In genomic region chrX:37022690-37023089, GRCm38 (mm10) we compare ENCODE assay signal across 8 mouse cellular contexts. TPM values are rescaled to one million over a fixed set of nuclear protein-coding genes. Genes with fewer than 3 reads are reported as not detected.
A peak's percentile ranks its signal among the peaks of the same experiment; 100 is the strongest.
DNase-seq lines count a peak whose midpoint lies in the region; ATAC-seq lines count a peak whose summit lies in the region.

No protein-coding gene starts in this region.

- no peak for ATAC-seq in midbrain, embryonic 11.5 days (ENCODE audit: low FRiP score)
- no peak for ATAC-seq in midbrain, embryonic 15.5 days (replicated peaks)
- no peak for ATAC-seq in limb, embryonic 11.5 days (ENCODE audit: insufficient number of reproducible peaks, low FRiP score, low TSS enrichment, low read depth)

- H3K9me3 ChIP-seq in midbrain, embryonic 11.5 days (ENCODE audit: control insufficient read depth, low read length): no peaks in the 10 kb centered on the region
- no peaks in the 10 kb centered on the region for H3K9me3 ChIP-seq in midbrain, embryonic 15.5 days
- H3K9me3 ChIP-seq in limb, embryonic 11.5 days (ENCODE audit: control insufficient read depth, low read length): no peaks in the 10 kb centered on the region

- DNase-seq in midbrain, embryonic 11.5 days (ENCODE audit: low spot score, missing footprints): peak; percentile 95
- DNase-seq in adrenal gland, postnatal 25 days: peak; percentile 61
- peak; percentile 20 for DNase-seq in embryo, embryonic 9.5 days (ENCODE audit: extremely low spot score)
- peak; percentile 24 to 50 for DNase-seq in kidney, adult 8-10 months
- DNase-seq in limb, embryonic 11.5 days (ENCODE audit: low spot score): peak; percentile 70
- DNase-seq in retina, postnatal 7 days (ENCODE audit: low read depth, low spot score): peak; percentile 20
- DNase-seq in urinary bladder, adult 18-20 months (ENCODE audit: low spot score in 2 of 2): peak; percentile 11 to 17

- 22% methylated on average over 3 of the region's 3 CpGs for WGBS in midbrain, embryonic 11.5 days
- 17% methylated on average over 3 of the region's 3 CpGs for WGBS in midbrain, embryonic 15.5 days
- 20% methylated on average over 3 of the region's 3 CpGs for WGBS in limb, embryonic 11.5 days

- no peak overlapping the region for H3K9ac ChIP-seq in midbrain, embryonic 11.5 days (ENCODE audit: low read length)
- H3K9ac ChIP-seq in midbrain, embryonic 15.5 days: no peak overlapping the region
- no peak overlapping the region for H3K9ac ChIP-seq in limb, embryonic 11.5 days (ENCODE audit: low read length)

- H3K4me1 ChIP-seq in midbrain, embryonic 11.5 days (ENCODE audit: control insufficient read depth, insufficient read depth, low read length): no peaks in the 10 kb centered on the region
- H3K4me1 ChIP-seq in midbrain, embryonic 15.5 days: no peaks in the 10 kb centered on the region
- H3K4me1 ChIP-seq in limb, embryonic 11.5 days (ENCODE audit: control insufficient read depth, insufficient read depth, low read length): no peaks in the 10 kb centered on the region

- no peaks in the 10 kb centered on the region for H3K36me3 ChIP-seq in midbrain, embryonic 11.5 days (ENCODE audit: control insufficient read depth, insufficient read depth, low read length)
- H3K36me3 ChIP-seq in midbrain, embryonic 15.5 days (replicated peaks): no peaks in the 10 kb centered on the region
- no peaks in the 10 kb centered on the region for H3K36me3 ChIP-seq in limb, embryonic 11.5 days (ENCODE audit: control insufficient read depth, insufficient read depth, low read length)

- no peaks in the 10 kb centered on the region for H3K27me3 ChIP-seq in midbrain, embryonic 11.5 days (ENCODE audit: control insufficient read depth, insufficient read depth, low read length)
- H3K27me3 ChIP-seq in midbrain, embryonic 15.5 days (replicated peaks): no peaks in the 10 kb centered on the region
- no peaks in the 10 kb centered on the region for H3K27me3 ChIP-seq in limb, embryonic 11.5 days (ENCODE audit: control insufficient read depth, insufficient read depth, low read length)

- H3K4me3 ChIP-seq in midbrain, embryonic 11.5 days (ENCODE audit: low read depth, low read length): no peak overlapping the region
- no peak overlapping the region for H3K4me3 ChIP-seq in midbrain, embryonic 15.5 days
- H3K4me3 ChIP-seq in limb, embryonic 11.5 days (ENCODE audit: low read depth, low read length): no peak overlapping the region

- H3K27ac ChIP-seq in midbrain, embryonic 11.5 days (ENCODE audit: low read depth, low read length): no peak overlapping the region
- H3K27ac ChIP-seq in midbrain, embryonic 15.5 days: no peak overlapping the region
- no peak overlapping the region for H3K27ac ChIP-seq in limb, embryonic 11.5 days (replicated peaks; ENCODE audit: low read depth, low read length)

- no peak overlapping the region for H3K4me2 ChIP-seq in midbrain, embryonic 11.5 days
- no peak overlapping the region for H3K4me2 ChIP-seq in midbrain, embryonic 15.5 days
- H3K4me2 ChIP-seq in limb, embryonic 11.5 days (ENCODE audit: low read depth, severe bottlenecking): no peak overlapping the region

RNA-seq across cellular contexts. Expression of gene Sowahd, which starts 26.0 kb away (rescaled TPM):
- not detected in 2 replicates for polyA plus RNA-seq in midbrain, embryonic 11.5 days (2014; fragmentation: Nextera tagmentation; extraction: Ambion mirVana)
- polyA plus RNA-seq in midbrain, embryonic 15.5 days (2015; fragmentation: Nextera tagmentation; extraction: Ambion mirVana): not detected in 2 replicates
- not detected in 2 replicates for total RNA-seq in adrenal gland, postnatal 25 days (2021)
- not detected in 2 replicates for polyA plus RNA-seq in limb, embryonic 11.5 days (2014; fragmentation: Nextera tagmentation; extraction: Ambion mirVana)

RNA-seq across cellular contexts. Expression of gene Sept6, which starts 31.1 kb away (rescaled TPM):
- 47.5 and 50.0 TPM in 2 replicates for polyA plus RNA-seq in midbrain, embryonic 11.5 days (2014; fragmentation: Nextera tagmentation; extraction: Ambion mirVana)
- polyA plus RNA-seq in midbrain, embryonic 15.5 days (2015; fragmentation: Nextera tagmentation; extraction: Ambion mirVana): 76.1 and 77.6 TPM in 2 replicates
- total RNA-seq in adrenal gland, postnatal 25 days (2021): 15.7 and 23.0 TPM in 2 replicates
- 89.0 and 99.0 TPM in 2 replicates for polyA plus RNA-seq in limb, embryonic 11.5 days (2014; fragmentation: Nextera tagmentation; extraction: Ambion mirVana)

Comparison
In these comparisons a context has a peak if more than half of its experiments do, and no peak if none do; other contexts are left out.
1. DNase-seq: peak in every context shown above with its lines; median percentile 95 in midbrain, embryonic 11.5 days; 70 in limb, embryonic 11.5 days; 61 in adrenal gland, postnatal 25 days; 37 in kidney, adult 8-10 months; 20 in embryo, embryonic 9.5 days; 20 in retina, postnatal 7 days; 14 in urinary bladder, adult 18-20 months.